Mouse (Mus musculus) right cerebral cortex, postnatal 14 days (tissue): Measurements from ENCODE around the gene Ptpn3.

ENCODE experiments used
- DNase-seq: peaks from one replicate; pipeline ENCODE4 v3.0.0; 2022

The Ptpn3 gene

GRCm38 (mm10) chr4:57164578-57165210 lies 136.9 kb downstream of the Ptpn3 start:
- DNase-seq: no peak

- DNase-seq: no peak
Measured at GRCm38 (mm10) chr4:57162789-57163722, 138.6 kb downstream of the Ptpn3 start.

GRCm38 (mm10) chr4:57160571-57160970 lies 141.1 kb downstream of the Ptpn3 start:
- DNase-seq: no peak

GRCm38 (mm10) chr4:57156549-57157169 lies 145.0 kb downstream of the Ptpn3 start:
- no peak for DNase-seq

- DNase-seq: no peak
Measured at GRCm38 (mm10) chr4:57153838-57154237, 147.8 kb downstream of the Ptpn3 start.

- no peak for DNase-seq
Measured at GRCm38 (mm10) chr4:57153068-57153835, 148.4 kb downstream of the Ptpn3 start.

- DNase-seq: no peak
Measured at GRCm38 (mm10) chr4:57148182-57148581, 153.5 kb downstream of the Ptpn3 start.

- peak; percentile 79 for DNase-seq
Measured at GRCm38 (mm10) chr4:57143026-57143937, 158.4 kb downstream of the Ptpn3 start, which contains the start of gene Epb41l4b. Epb41l4b (minus strand) TSS chr4:57143437.

- peak; percentile 15 for DNase-seq
Measured at GRCm38 (mm10) chr4:57142374-57143025, 159.1 kb downstream of the Ptpn3 start.

GRCm38 (mm10) chr4:57141908-57142361 lies 159.7 kb downstream of the Ptpn3 start:
- DNase-seq: peak; percentile 24

GRCm38 (mm10) chr4:57140992-57141717 lies 160.5 kb downstream of the Ptpn3 start:
- DNase-seq: no peak
